Mouse (Mus musculus): ENCODE measurements around the gene Itsn2. TPM values are rescaled to one million over a fixed set of nuclear protein-coding genes. Genes with fewer than 3 reads are reported as not detected.

Itsn2 gene
- 96.5 TPM for polyA plus RNA-seq (2014; fragmentation: Illumina TruSeq; extraction: RNeasy Lipid Tissue Mini Kit (QIAGEN cat#74804); ENCODE audit: low read depth, low replicate concordance)

DNA sequence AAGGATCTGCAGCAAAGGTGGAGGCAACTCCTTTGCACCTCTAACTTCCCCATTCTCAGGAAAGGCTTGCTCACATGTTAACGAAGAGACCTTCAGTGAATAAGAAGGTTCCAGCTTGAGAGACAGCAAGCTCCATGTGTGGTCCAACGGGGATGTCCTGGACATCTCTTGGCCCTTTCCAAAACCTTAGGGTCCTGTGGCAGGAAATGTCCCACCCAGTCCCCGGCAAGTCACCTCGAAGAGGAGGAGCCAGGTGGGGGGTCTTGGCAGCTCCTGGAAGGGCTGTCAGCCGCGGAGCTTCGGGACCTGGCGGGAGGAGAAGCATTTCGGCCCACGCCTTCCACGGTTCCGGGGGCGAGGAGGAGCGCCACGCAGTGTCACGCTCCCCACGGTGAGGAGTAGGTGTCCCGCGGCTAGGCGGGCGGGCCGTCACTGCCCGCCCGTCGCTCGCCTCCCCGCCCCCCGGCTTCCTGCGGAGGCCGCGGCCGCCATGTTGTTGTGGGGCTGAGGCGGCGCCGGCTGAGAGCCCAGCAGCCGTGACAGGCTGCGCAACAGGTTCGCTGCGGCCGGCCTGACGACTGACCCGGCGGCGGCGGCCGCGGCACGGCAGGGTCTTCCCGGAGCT lies at the start of gene Itsn2, which contains the start of gene Gm3625:
Itsn2 (plus strand) TSS at position 98 of the 625 bp plus-strand sequence.
Gm3625 (minus strand) TSS at position 387 of the 625 bp plus-strand sequence.

DNA sequence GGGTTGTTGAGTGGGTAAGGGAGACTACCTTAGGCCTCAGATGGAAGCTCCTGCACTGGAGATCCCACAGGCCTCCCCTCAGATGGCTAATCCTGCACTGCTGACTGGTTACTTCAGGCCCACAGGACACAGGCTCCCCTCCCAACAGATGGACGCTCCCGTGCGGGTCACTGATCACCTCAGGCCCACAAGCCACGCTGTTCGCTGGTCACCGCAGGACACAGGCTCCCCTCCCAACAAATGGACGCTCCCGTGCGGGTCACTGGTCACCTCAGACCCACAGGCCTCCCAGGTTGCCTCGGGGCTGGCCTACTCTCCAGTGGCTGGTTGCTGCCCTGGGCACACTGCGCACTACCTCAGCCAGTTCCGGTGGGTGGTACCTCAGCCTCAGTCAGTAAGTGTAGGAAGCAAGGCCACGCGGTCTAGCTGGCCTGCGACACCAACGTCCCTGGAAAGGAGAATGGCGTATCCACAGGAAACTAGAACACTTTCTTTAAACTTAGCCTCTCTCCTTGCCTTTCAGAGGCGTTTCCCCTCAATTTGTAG lies 145.7 kb downstream of the Itsn2 start, which contains the start of gene Fam228a:
Fam228a (minus strand) TSS at position 400 of the 546 bp plus-strand sequence.

Other genes with a start within 250 kb of the Itsn2 start
- gene Ncoa1, start 115.5 kb upstream of the Itsn2 start, polyA plus RNA-seq (2014; fragmentation: Illumina TruSeq; extraction: RNeasy Lipid Tissue Mini Kit (QIAGEN cat#74804); ENCODE audit: low read depth, low replicate concordance) = 23.8 TPM
- not detected for gene Gm3625, start 289 bp downstream of the Itsn2 start, polyA plus RNA-seq (2014; fragmentation: Illumina TruSeq; extraction: RNeasy Lipid Tissue Mini Kit (QIAGEN cat#74804); ENCODE audit: low read depth, low replicate concordance)
- gene Fam228a, start 145.8 kb downstream of the Itsn2 start, polyA plus RNA-seq (2014; fragmentation: Illumina TruSeq; extraction: RNeasy Lipid Tissue Mini Kit (QIAGEN cat#74804); ENCODE audit: low read depth, low replicate concordance) = 0.49 TPM
- gene Pfn4, start 176.4 kb downstream of the Itsn2 start, polyA plus RNA-seq (2014; fragmentation: Illumina TruSeq; extraction: RNeasy Lipid Tissue Mini Kit (QIAGEN cat#74804); ENCODE audit: low read depth, low replicate concordance) = 4.0 TPM
- 7.9 TPM for gene Fam228b, start 176.6 kb downstream of the Itsn2 start, polyA plus RNA-seq (2014; fragmentation: Illumina TruSeq; extraction: RNeasy Lipid Tissue Mini Kit (QIAGEN cat#74804); ENCODE audit: low read depth, low replicate concordance)
- gene Sf3b6, start 224.9 kb downstream of the Itsn2 start, polyA plus RNA-seq (2014; fragmentation: Illumina TruSeq; extraction: RNeasy Lipid Tissue Mini Kit (QIAGEN cat#74804); ENCODE audit: low read depth, low replicate concordance) = 272 TPM
- gene Fkbp1b, start 249.0 kb downstream of the Itsn2 start, polyA plus RNA-seq (2014; fragmentation: Illumina TruSeq; extraction: RNeasy Lipid Tissue Mini Kit (QIAGEN cat#74804); ENCODE audit: low read depth, low replicate concordance) = 1.3 TPM